17 mouse cellular contexts compared by ENCODE assay signal in the genomic region with DNA sequence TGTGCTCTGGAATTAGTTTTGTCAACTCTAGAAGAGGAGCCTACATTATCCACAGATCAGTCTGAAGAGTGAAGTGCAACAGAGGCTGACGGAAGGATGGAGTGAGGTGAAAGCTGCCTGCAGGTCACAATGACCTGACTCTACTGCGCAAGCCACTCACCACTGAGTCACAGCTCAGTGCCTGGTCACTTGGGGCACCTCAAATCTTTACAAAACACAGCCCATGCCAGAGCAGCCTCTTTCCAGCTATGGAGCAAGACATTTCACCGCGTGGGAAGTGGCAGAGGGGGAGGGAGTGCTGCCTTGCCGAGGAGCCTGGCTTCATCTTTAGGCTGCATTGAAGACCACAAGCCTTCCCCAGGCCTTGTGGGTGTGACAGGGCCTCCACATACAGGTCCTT.
"Had no signal": no experiment of that assay in that cellular context is flagged by ENCODE, and none has a peak within 500 bp of the region (broad histone marks: within the 10 kb centered on the region; RNA-seq: fewer than 3 reads in every experiment).

No protein-coding gene starts in this region.

- H3K4me3 ChIP-seq: left cerebral cortex, adult 2 months; limb, embryonic 10.5 days; liver, embryonic 15.5 days; megakaryocyte, embryonic 14.5 days; midbrain, embryonic 15.5 days; stomach, embryonic 15.5 days had no signal

- ATAC-seq: midbrain, embryonic 15.5 days had no signal

- H3K27me3 ChIP-seq: liver, embryonic 15.5 days; megakaryocyte, embryonic 14.5 days; midbrain, embryonic 15.5 days; stomach, embryonic 15.5 days had no signal

- H3K9ac ChIP-seq: liver, embryonic 15.5 days; midbrain, embryonic 15.5 days; stomach, embryonic 15.5 days had no signal

- H3K27ac ChIP-seq: left cerebral cortex, adult 2 months; limb, embryonic 10.5 days; liver, embryonic 15.5 days; midbrain, embryonic 15.5 days; stomach, embryonic 15.5 days had no signal

- H3K4me1 ChIP-seq: limb, embryonic 10.5 days; liver, embryonic 15.5 days; midbrain, embryonic 15.5 days; stomach, embryonic 15.5 days had no signal

- H3K9me3 ChIP-seq: limb, embryonic 10.5 days; liver, embryonic 15.5 days; megakaryocyte, embryonic 14.5 days; midbrain, embryonic 15.5 days; stomach, embryonic 15.5 days had no signal

- H3K4me2 ChIP-seq: liver, embryonic 11.5 days; liver, embryonic 15.5 days; midbrain, embryonic 11.5 days; midbrain, embryonic 15.5 days; stomach, embryonic 15.5 days had no signal

- DNase-seq: kidney, postnatal 10 days; kidney, postnatal 4 days; lung, adult 2 months; lung, postnatal 10 days; retina, postnatal 1 day; right cerebral cortex, postnatal 4 days; spleen, adult 18-20 months; thymus, adult 2 months; thymus, postnatal 25 days had no signal
